Mouse (Mus musculus) embryonic stem cell, embryonic (primary cell): ENCODE data around the gene Man2b2.

Experiments used
- CTCF ChIA-PET, 4 experiments: fragments of 300-600 bp in 2 of 4; fragments of 350-600 bp in 2 of 4; sonication (Branson Sonifier 250); formaldehyde crosslinking; loops; one replicate each; lab custom pipeline; 2022; ENCODE audit warnings: inconsistent platforms in 2 of 4; lab: Charles Lee
- POLR2A ChIA-PET, 4 experiments: fragments of 300-600 bp in 2 of 4; fragments of 350-600 bp in 2 of 4; sonication (Branson Sonifier 250); formaldehyde crosslinking; loops; one replicate each; lab custom pipeline; 2022; ENCODE audit warnings: antibody characterized with exemption in 4 of 4, inconsistent platforms in 1 of 4; lab: Charles Lee

Gene Man2b2

GRCm38 (mm10) chr5:36766958-36767703, 63.3 kb downstream of the Man2b2 start:
- CTCF ChIA-PET = interaction anchor here in 2 of 4 experiments (0.6 to 1.1 kb wide), 3 partner anchors 16 to 985 kb away, joined by 3 read pairs; partner anchors contain the start of gene Man2b2 (in 1 of the 2)
- POLR2A ChIA-PET = interaction anchor here in 3 of 4 experiments (0.6 to 1.4 kb wide), 7 partner anchors 8 to 185 kb away, joined by 3 to 7 read pairs (median 5); no protein-coding TSS in a partner anchor

DNA sequence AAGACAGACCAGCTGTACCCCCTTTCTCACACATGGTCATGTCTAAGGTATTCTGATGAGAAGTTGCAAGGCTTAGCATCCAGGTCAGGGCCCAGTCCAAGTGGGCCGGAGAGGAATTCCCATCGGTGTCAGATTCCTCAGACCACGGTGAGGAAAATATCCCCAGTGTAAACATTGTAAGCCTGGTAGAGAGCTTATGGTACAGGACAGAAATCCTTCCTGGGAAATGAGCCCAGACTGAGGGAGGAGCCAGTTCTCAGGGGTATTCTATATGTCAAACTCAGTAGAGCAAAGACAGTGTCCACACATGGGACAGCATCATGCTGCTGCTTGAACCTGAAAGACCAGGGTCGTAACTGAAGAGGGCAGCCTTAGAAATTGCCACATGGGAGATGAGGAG, 70.6 kb downstream of the Man2b2 start:
- CTCF ChIA-PET = interaction anchor here in 2 of 4 experiments (0.7 to 0.9 kb wide), 2 partner anchors 71 to 404 kb away, joined by 3 read pairs; partner anchors contain the start of gene Man2b2 (in 1 of the 2)
- POLR2A ChIA-PET = interaction anchor here in 1 of 4 experiments (0.7 to 1.2 kb wide), 3 partner anchors 14 to 51 kb away, joined by 3 read pairs; no protein-coding TSS in a partner anchor

- ChIA-PET CTCF (interaction anchor here (0.7 to 1.8 kb wide), 5 partner anchors 54 to 388 kb away, joined by 3 to 7 read pairs (median 4); partner anchors contain the start of gene Man2b2 (in 1 of the 4)), POLR2A (interaction anchor here in 1 of 4 experiments (1.5 kb wide), 1 partner anchor 14 kb away, joined by 3 read pairs; no protein-coding TSS in a partner anchor)
Observed at GRCm38 (mm10) chr5:36757033-36757432, 73.4 kb downstream of the Man2b2 start.
